Mouse (Mus musculus): Measurements from ENCODE around the gene Gm5475. TPM values are rescaled to one million over a fixed set of nuclear protein-coding genes. Genes with fewer than 3 reads are reported as not detected.
A peak's percentile ranks its signal among the peaks of the same experiment; 100 is the strongest.

Gm5475 gene
- polyA plus RNA-seq, 1 experiment from 2014 or later = 0.04 TPM

GRCm38 (mm10) chr15:100391066-100391465 is 30.9 kb upstream of the Gm5475 start:
- ATAC-seq (ENCODE audit: low read depth) = peak; percentile 33
- Histone ChIP-seq H3K4me3 (ENCODE audit: low read depth, low read length) (no peak overlapping the region), H3K36me3 (ENCODE audit: control insufficient read depth, insufficient read depth) (peaks cover 33% of the 10 kb centered on the region), H3K27ac (ENCODE audit: low read length) (peak overlapping the region; percentile 69), H3K4me2 (ENCODE audit: low read depth, low read length) (peak overlapping the region; percentile 39), H3K9ac (ENCODE audit: low read depth, low read length) (no peak overlapping the region), H3K27me3 (ENCODE audit: control insufficient read depth, insufficient read depth, low read depth, low read length) (no peaks in the 10 kb centered on the region), H3K4me1 (ENCODE audit: control insufficient read depth, low read depth, low read length) (peaks cover 39% of the 10 kb centered on the region), H3K9me3 (replicated peaks; ENCODE audit: control insufficient read depth, low read length) (no peaks in the 10 kb centered on the region)
- 30% methylated on average over 7 of the region's 7 CpGs for WGBS (ENCODE audit: insufficient replicate concordance)

- H3K36me3 ChIP-seq (ENCODE audit: control insufficient read depth, insufficient read depth) = peaks cover 39% of the 10 kb centered on the region
- 22% methylated on average over 7 of the region's 7 CpGs for WGBS (ENCODE audit: insufficient replicate concordance)
- H3K4me2 ChIP-seq (ENCODE audit: low read depth, low read length) = peak overlapping the region; percentile 39
- H3K4me1 ChIP-seq (ENCODE audit: control insufficient read depth, low read depth, low read length) = peaks cover 39% of the 10 kb centered on the region
- ATAC-seq (ENCODE audit: low read depth) = peak; percentile 78
- 0 out of 2 replicates have a peak overlapping the region, but pooled peaks have one; percentile 1 for H3K9ac ChIP-seq (ENCODE audit: low read depth, low read length)
- H3K27ac ChIP-seq (ENCODE audit: low read length) = peak overlapping the region; percentile 69
- no peaks in the 10 kb centered on the region for H3K27me3 ChIP-seq (ENCODE audit: control insufficient read depth, insufficient read depth, low read depth, low read length)
- no peaks in the 10 kb centered on the region for H3K9me3 ChIP-seq (replicated peaks; ENCODE audit: control insufficient read depth, low read length)
- H3K4me3 ChIP-seq (ENCODE audit: low read depth, low read length) = no peak overlapping the region
Observed at GRCm38 (mm10) chr15:100391599-100391998, 30.3 kb upstream of the Gm5475 start.

GRCm38 (mm10) chr15:100393016-100393415 is 28.9 kb upstream of the Gm5475 start:
- peak overlapping the region; percentile 69; the same call in 1 of the 2 replicates for H3K27ac ChIP-seq (ENCODE audit: low read length)
- H3K9me3 ChIP-seq (replicated peaks; ENCODE audit: control insufficient read depth, low read length) = no peaks in the 10 kb centered on the region
- H3K9ac ChIP-seq (ENCODE audit: low read depth, low read length) = no peak overlapping the region
- no peak overlapping the region for H3K4me2 ChIP-seq (ENCODE audit: low read depth, low read length)
- H3K4me1 ChIP-seq (ENCODE audit: control insufficient read depth, low read depth, low read length) = peaks cover 37% of the 10 kb centered on the region
- 86% methylated on average over 11 of the region's 11 CpGs for WGBS (ENCODE audit: insufficient replicate concordance)
- ATAC-seq (ENCODE audit: low read depth) = no peak
- H3K4me3 ChIP-seq (ENCODE audit: low read depth, low read length) = no peak overlapping the region
- H3K27me3 ChIP-seq (ENCODE audit: control insufficient read depth, insufficient read depth, low read depth, low read length) = no peaks in the 10 kb centered on the region
- H3K36me3 ChIP-seq (ENCODE audit: control insufficient read depth, insufficient read depth) = peaks cover 53% of the 10 kb centered on the region

DNA sequence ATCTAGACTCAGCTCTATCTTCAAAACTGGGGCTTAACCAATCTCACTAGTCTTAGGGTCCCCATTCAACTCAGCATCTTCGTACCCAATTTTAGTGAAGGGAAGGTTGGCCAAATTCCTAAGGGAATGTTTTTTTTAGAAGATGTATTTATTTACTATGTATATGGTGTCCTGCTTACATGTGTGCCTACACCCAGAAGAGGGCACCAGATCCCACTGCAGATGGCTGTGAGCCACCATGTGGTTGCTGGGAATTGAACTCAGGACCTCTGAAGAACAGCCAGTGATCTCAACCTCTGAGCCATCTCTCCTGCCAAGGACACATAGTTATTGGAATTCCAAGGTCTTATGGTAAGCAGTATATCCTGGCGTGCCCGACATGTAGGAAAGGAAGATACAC is 26.4 kb upstream of the Gm5475 start:
- Histone ChIP-seq H3K9ac (ENCODE audit: low read depth, low read length) (no peak overlapping the region), H3K9me3 (replicated peaks; ENCODE audit: control insufficient read depth, low read length) (no peaks in the 10 kb centered on the region), H3K4me1 (ENCODE audit: control insufficient read depth, low read depth, low read length) (peaks cover 26% of the 10 kb centered on the region), H3K27me3 (ENCODE audit: control insufficient read depth, insufficient read depth, low read depth, low read length) (no peaks in the 10 kb centered on the region), H3K4me2 (ENCODE audit: low read depth, low read length) (no peak overlapping the region), H3K27ac (ENCODE audit: low read length) (no peak overlapping the region), H3K4me3 (ENCODE audit: low read depth, low read length) (no peak overlapping the region), H3K36me3 (ENCODE audit: control insufficient read depth, insufficient read depth) (peaks cover 78% of the 10 kb centered on the region)
- ATAC-seq (ENCODE audit: low read depth) = no peak
- 96% methylated on average over 3 of the region's 3 CpGs for WGBS (ENCODE audit: insufficient replicate concordance)

DNA sequence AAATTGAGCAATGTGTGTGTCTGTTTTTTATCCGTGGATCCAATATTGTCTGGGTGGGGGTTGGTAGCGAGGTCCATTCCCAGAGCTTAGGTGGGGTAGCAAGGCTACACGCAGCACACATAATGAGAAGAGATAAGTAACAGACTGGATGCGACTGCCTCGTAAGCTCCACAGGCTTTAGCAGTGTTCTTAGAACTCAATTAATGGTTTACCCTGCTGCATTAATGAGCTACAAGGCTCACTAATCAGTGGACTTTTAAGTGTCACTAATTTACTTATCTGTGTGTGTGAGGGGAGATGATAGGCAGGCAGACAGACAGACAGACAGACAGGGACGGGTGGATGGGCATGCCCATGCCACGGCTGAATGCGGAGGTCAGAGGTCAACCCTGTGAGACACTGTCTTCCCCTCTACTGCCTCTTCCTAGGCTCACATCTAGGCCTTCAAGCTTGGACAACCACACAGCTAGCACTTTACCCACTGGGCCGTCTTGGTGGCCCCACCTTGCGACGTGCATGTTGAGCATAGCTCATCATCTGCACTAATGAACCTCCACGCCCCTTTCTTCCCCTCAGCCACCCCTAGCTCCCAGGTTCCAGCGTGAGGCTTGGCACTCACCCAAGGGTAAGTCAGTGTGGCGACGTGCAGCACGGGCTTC is 21.2 kb upstream of the Gm5475 start:
- 76% methylated on average over 16 of the region's 16 CpGs for WGBS (ENCODE audit: insufficient replicate concordance)
- Histone ChIP-seq H3K9ac (ENCODE audit: low read depth, low read length) (no peak overlapping the region), H3K27me3 (ENCODE audit: control insufficient read depth, insufficient read depth, low read depth, low read length) (no peaks in the 10 kb centered on the region), H3K36me3 (ENCODE audit: control insufficient read depth, insufficient read depth) (peaks cover 95% of the 10 kb centered on the region), H3K4me3 (ENCODE audit: low read depth, low read length) (no peak overlapping the region), H3K9me3 (replicated peaks; ENCODE audit: control insufficient read depth, low read length) (no peaks in the 10 kb centered on the region), H3K27ac (ENCODE audit: low read length) (no peak overlapping the region), H3K4me2 (ENCODE audit: low read depth, low read length) (no peak overlapping the region), H3K4me1 (ENCODE audit: control insufficient read depth, low read depth, low read length) (peaks cover 30% of the 10 kb centered on the region)
- ATAC-seq (ENCODE audit: low read depth) = no peak

DNA sequence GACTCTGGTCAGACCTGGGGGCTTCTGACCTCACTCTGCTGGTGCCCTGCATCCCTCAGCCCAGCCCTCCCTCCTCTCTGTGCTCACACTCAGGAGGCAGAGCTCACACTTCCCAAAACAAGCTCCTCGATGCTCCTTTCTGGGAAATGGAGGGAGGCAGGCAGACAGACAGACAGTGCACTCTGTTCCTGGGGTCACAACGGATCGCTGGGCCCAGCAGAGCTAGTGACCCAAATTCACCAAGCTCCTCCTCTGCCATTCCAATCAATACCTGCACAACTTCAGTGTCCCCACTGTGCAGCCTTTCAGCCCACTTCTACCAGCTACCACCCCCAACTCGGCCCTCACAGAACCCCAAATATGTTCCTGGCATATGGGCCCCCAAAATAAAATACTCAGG is 20.1 kb upstream of the Gm5475 start:
- Histone ChIP-seq H3K27ac (ENCODE audit: low read length) (peak overlapping the region; percentile 37; the same call in 1 of the 2 replicates), H3K4me2 (ENCODE audit: low read depth, low read length) (peak overlapping the region; percentile 46), H3K36me3 (ENCODE audit: control insufficient read depth, insufficient read depth) (peaks cover 91% of the 10 kb centered on the region), H3K27me3 (ENCODE audit: control insufficient read depth, insufficient read depth, low read depth, low read length) (no peaks in the 10 kb centered on the region), H3K4me3 (ENCODE audit: low read depth, low read length) (no peak overlapping the region; the same call in 1 of the 2 replicates), H3K9ac (ENCODE audit: low read depth, low read length) (no peak overlapping the region), H3K9me3 (replicated peaks; ENCODE audit: control insufficient read depth, low read length) (no peaks in the 10 kb centered on the region), H3K4me1 (ENCODE audit: control insufficient read depth, low read depth, low read length) (peaks cover 34% of the 10 kb centered on the region)
- 81% methylated on average over 4 of the region's 4 CpGs for WGBS (ENCODE audit: insufficient replicate concordance)
- 0 out of 2 replicates have a peak, but pooled peaks have one; percentile 25 for ATAC-seq (ENCODE audit: low read depth)

DNA sequence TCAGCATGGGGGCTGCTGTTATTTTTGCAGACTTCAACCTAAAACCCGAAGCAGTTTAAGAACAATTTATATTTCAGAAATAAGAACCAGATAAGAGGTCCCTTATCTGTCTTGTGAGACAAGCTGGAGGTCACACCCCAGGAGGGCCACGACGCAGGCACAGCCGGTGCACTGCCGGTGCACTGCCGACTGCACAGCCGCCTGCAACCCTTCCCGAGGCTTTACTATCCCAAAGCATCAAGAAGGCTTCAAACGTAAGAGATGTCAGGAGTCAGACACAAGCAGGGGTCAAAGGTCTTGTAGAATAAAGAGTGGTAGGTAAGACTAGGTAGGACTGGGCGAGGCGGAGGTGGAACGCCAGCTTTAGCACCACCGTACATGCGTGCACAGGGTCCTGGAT is 19.6 kb upstream of the Gm5475 start:
- Histone ChIP-seq H3K27ac (ENCODE audit: low read length) (peak overlapping the region; percentile 18), H3K9ac (ENCODE audit: low read depth, low read length) (0 out of 2 replicates have a peak overlapping the region, but pooled peaks have one; percentile 1)
- WGBS (ENCODE audit: insufficient replicate concordance) = 62% methylated on average over 14 of the region's 14 CpGs

DNA sequence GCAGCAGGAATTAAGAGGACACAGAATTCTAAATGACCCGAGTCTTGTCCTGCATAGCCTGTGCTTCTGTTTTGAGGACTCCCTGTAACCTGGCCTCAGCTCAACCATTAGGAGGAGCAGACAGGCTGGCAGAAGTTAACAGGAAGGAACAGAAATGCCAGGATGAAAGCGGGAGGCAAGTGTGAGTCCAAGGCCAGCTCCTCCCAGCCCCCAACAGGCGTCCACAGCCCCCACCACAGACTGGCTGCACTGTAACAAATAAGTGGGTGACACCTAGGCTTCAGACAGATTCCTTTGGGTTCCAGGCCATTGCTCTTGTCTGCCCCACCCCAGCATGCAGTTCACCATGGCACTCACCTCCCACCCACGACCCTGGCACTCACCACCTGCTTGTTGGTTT is 19.1 kb upstream of the Gm5475 start:
- Histone ChIP-seq H3K9me3 (replicated peaks; ENCODE audit: control insufficient read depth, low read length) (no peaks in the 10 kb centered on the region), H3K4me3 (ENCODE audit: low read depth, low read length) (peak overlapping the region; percentile 36), H3K27me3 (ENCODE audit: control insufficient read depth, insufficient read depth, low read depth, low read length) (no peaks in the 10 kb centered on the region), H3K27ac (ENCODE audit: low read length) (peak overlapping the region; percentile 65), H3K4me2 (ENCODE audit: low read depth, low read length) (peak overlapping the region; percentile 46), H3K9ac (ENCODE audit: low read depth, low read length) (peak overlapping the region; percentile 31; the same call in 1 of the 2 replicates), H3K36me3 (ENCODE audit: control insufficient read depth, insufficient read depth) (peaks cover 89% of the 10 kb centered on the region), H3K4me1 (ENCODE audit: control insufficient read depth, low read depth, low read length) (peaks cover 34% of the 10 kb centered on the region)
- 64% methylated on average over 4 of the region's 4 CpGs for WGBS (ENCODE audit: insufficient replicate concordance)
- ATAC-seq (ENCODE audit: low read depth) = no peak

More for the DNA sequence above, 19.6 kb upstream of the Gm5475 start:
- ATAC-seq (ENCODE audit: low read depth) = no peak
- Histone ChIP-seq H3K4me2 (ENCODE audit: low read depth, low read length) (peak overlapping the region; percentile 46), H3K4me3 (ENCODE audit: low read depth, low read length) (peak overlapping the region; percentile 36), H3K36me3 (ENCODE audit: control insufficient read depth, insufficient read depth) (peaks cover 89% of the 10 kb centered on the region), H3K4me1 (ENCODE audit: control insufficient read depth, low read depth, low read length) (peaks cover 34% of the 10 kb centered on the region), H3K27me3 (ENCODE audit: control insufficient read depth, insufficient read depth, low read depth, low read length) (no peaks in the 10 kb centered on the region), H3K9me3 (replicated peaks; ENCODE audit: control insufficient read depth, low read length) (no peaks in the 10 kb centered on the region)

GRCm38 (mm10) chr15:100403318-100404000 is 18.5 kb upstream of the Gm5475 start:
- Histone ChIP-seq H3K4me1 (ENCODE audit: control insufficient read depth, low read depth, low read length) (peaks cover 34% of the 10 kb centered on the region), H3K27ac (ENCODE audit: low read length) (peak overlapping the region; percentile 65), H3K9ac (ENCODE audit: low read depth, low read length) (no peak overlapping the region), H3K4me3 (ENCODE audit: low read depth, low read length) (peak overlapping the region; percentile 36), H3K27me3 (ENCODE audit: control insufficient read depth, insufficient read depth, low read depth, low read length) (no peaks in the 10 kb centered on the region), H3K9me3 (replicated peaks; ENCODE audit: control insufficient read depth, low read length) (no peaks in the 10 kb centered on the region), H3K4me2 (ENCODE audit: low read depth, low read length) (peak overlapping the region; percentile 46), H3K36me3 (ENCODE audit: control insufficient read depth, insufficient read depth) (peaks cover 89% of the 10 kb centered on the region)
- 85% methylated on average over 16 of the region's 16 CpGs for WGBS (ENCODE audit: insufficient replicate concordance)
- peak; percentile 51 for ATAC-seq (ENCODE audit: low read depth)
